Mouse (Mus musculus) adrenal gland, adult 8-10 months (tissue): ENCODE results near the gene Inhbe. TPM values are rescaled to one million over a fixed set of nuclear protein-coding genes. Genes with fewer than 3 reads are reported as not detected.

Experiments used
- DNase-seq: peaks from one replicate; pipeline ENCODE4 v3.0.0; 2022
- total RNA-seq, 4 experiments: library from RNA; stranded (reverse); gene quantifications; 2 replicates each; pipeline ENCODE4 v1.2.4; 2022

Gene Inhbe
- total RNA-seq, 4 experiments from 2014 or later = 0.11 TPM; not detected in 3

DNA sequence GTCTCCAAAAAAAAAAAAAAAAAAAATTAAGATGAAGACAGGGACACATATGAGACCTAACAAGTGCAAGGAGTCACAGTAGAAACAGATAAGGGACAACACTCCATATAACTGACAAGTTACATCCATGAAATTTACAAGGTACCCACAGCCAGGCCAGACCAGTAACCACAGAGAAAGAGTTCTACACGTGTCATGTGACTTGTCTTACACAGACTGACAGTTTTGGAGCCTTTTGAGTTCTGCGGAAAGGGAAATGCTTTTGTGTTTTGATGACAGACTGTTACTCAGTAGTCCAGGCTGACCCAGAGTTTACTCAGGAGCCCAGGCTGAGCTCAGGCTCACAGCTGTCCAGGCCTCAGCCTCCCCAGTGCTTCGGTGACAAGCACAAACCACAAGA lies 11.2 kb downstream of the Inhbe start:
- no peak for DNase-seq

- DNase-seq = peak; percentile 73
These were observed 12.1 kb downstream of the Inhbe start, which contains the start of gene Gli1 for GRCm38 (mm10) chr10:127341891-127342639. Gene Gli1 (minus strand): TSS chr10:127341974.

DNA sequence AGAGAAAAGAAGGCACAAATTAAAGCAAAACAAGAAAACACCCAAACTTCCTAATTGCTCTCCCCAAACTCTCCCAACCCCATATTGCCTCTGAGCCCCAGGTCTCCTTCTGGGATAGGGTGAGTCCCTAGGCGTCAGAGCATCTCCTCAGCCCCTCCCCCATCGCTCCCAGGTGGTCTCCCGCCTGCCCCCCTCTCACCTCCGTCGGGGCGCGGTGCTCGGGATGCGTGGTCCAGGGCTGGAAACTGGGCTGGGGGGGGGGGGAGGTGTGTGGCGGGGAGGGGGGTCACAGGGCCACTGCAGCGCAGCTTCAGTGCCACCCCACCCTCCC lies 12.9 kb downstream of the Inhbe start:
- no peak for DNase-seq

- no peak for DNase-seq
These were observed 13.4 kb downstream of the Inhbe start for GRCm38 (mm10) chr10:127340577-127341359.

GRCm38 (mm10) chr10:127339683-127340576 lies 14.3 kb downstream of the Inhbe start:
- DNase-seq = no peak

GRCm38 (mm10) chr10:127338930-127339682 lies 15.1 kb downstream of the Inhbe start:
- peak; percentile 80 for DNase-seq

- no peak for DNase-seq
These were observed 16.6 kb downstream of the Inhbe start for GRCm38 (mm10) chr10:127337536-127338099.

DNA sequence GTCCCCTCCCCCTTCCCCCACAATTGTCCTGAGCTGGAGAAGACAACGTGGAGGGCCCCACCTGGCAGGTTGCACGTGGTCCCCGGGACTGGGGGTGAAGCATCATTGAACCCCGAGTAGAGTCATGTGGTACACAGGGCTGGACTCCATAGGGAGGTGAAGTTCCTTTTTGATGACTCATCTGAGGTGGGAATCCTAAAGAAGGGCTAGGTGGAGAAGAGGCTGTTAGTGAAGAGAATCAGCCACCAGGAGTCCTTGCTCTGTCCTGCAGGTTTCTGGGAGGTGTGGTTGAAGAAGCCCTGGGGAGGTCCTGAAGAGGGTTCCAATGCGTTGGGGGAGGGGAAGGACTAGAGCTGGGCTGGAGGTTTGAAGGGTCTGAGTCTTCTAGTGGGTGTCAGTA lies 17.3 kb downstream of the Inhbe start:
- DNase-seq = no peak

DNA sequence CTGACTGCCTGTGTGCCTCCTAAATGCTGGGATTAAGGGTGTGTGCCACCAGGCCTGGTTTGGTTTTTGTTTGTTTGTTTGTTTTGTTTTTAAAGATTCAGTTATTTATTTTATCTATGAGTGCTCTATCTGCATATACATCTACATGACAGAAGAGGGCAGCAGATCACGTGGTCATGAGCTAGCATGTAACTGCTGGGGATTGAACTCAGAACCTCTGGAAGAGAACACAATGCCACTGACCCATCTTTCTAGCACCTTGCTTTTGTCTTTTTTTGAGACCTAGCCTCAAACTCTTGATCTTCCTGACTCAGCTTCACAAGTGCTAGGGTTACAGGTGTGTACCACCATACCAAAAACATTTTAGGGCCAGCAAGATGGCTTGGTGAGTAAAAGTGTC lies 18.9 kb downstream of the Inhbe start:
- DNase-seq = no peak

GRCm38 (mm10) chr10:127333152-127333551 lies 21.1 kb downstream of the Inhbe start:
- no peak for DNase-seq

- DNase-seq = no peak
These were observed 21.9 kb downstream of the Inhbe start for GRCm38 (mm10) chr10:127332211-127332874.

- DNase-seq = no peak
These were observed 24.0 kb downstream of the Inhbe start for GRCm38 (mm10) chr10:127330212-127330611.

- no peak for DNase-seq
These were observed 26.6 kb downstream of the Inhbe start for GRCm38 (mm10) chr10:127327461-127328145.

DNA sequence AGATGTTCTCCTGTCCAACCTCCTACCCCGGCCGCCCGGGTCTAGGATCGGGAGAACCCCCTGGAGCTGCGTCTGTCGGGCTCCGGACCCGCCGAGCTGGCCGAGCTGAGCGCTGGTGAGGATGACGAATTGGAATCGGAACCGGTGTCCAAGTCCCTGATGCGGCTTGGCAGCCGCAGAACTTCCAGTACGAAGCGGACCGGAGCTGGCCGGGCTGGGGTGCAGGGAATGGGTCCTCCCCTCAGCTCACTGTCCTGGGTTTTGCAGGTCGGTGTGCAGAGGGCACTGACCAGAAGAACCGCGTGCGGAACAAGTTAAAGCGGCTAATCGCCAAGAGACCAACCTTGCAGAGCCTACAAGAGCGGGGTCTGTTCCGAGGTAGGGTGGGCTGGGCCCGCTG lies 27.4 kb downstream of the Inhbe start:
- no peak for DNase-seq

DNA sequence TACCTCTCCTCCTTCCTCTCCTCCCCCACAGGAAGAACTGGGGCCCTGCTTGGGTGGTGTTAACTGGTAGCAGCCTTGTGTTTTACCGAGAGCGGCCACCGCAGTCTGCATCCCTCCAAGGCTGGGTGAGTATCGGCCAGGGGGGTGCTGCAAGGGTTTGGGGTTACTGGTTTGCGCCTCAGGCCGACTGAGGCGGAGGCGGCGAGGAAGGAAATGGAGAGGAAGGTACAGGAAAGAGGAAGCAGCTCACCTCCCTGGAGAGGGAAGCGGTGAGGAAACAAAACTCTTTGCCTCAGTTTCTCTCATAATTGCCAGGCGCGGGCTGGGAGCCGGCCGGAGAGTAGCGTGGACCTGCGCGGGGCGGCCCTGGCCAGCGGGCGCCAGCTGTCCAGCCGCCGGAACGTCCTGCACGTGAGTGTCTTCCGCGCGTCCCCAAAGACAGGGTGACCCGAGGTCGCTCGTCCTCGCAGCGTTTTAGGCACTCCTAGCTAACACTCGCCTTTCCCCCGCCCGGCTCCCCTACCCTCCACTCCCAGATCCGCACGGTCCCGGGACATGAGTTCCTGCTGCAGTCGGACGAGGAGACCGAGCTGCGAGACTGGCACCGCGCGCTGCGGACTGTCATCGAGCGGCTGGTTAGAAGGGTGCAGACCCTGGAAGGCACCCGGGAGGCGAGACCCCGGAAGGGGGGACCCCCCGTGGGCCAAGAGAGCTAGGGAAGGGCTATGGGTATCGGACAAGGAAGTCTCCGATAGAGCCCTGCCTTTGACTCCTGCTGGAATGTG lies 28.0 kb downstream of the Inhbe start:
- no peak for DNase-seq

GRCm38 (mm10) chr10:127325454-127326016 lies 28.7 kb downstream of the Inhbe start:
- no peak for DNase-seq

DNA sequence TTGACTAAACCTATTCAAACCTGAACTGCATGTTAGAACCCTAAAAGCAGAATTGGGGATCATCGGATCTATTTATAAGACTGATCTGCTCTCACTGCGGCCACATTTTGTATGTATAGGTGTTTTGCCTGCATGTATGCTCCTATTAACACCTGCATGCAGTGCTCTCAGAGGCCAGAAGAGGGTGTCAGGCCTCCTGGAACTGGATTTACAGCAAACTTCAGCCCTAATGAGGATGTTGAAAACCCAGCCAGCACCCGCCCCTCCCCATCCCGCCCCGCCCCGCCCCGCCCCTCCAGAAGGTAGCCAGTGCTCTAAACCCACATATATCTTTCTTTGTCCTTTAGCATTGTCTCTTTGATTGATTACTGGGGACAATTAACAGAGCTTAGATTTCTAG lies 29.7 kb downstream of the Inhbe start:
- DNase-seq = no peak

DNA sequence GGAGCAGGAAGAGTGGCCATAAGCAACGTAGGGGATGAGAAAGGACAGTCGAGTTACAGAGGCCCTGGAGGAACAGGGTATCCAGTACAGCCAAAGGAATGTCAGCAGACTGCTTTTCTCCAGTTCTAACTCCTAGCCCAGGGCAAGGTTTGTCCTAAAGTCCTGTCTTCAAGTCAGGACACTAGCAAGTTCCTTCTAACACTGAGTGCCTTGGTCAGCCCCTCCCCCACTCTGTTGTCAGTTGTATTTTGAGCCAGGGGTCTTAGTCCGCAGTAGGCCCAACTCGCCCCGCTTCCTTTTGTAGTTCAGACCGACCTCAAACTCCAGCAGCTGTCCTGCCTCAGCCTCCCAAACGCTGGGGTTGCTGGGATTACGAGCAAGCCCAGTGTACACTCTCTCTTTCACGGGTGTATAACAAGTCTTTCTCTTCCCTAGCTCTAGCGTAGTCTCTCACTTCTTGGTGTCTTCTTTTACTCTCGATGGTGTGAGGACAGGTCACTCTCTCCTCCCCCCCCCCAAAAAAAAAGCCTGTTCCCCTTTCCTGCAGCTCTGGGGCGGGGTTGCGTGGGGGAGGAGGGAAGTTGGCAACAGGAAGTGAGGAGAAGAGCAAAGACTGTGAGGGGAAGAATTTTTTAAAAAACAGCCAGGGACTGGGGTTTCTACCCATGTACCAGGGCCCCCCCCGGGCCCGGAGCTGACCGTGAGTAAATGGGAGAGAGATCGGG lies 30.9 kb downstream of the Inhbe start:
- no peak for DNase-seq

DNA sequence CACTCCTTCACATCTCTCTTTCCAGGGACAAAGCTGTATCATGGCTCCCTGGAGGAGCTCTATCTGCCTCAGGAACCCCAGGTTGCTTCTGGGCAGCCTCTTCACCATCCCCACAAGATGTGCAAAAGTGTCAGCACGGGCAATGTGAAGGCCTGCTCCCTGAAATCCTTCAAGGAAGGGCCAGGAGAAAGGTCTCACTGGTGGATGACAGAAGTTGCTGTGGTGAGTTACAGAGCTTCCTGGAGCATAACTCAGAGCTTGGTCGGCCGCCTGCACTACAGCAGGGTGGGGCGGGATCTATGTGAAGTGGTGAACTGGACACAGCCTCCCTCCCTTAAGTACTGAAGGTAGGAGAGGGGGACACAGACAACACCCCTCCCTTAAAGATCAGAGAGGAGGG lies 31.5 kb downstream of the Inhbe start:
- no peak for DNase-seq
